Mouse (Mus musculus) thymus, postnatal 0 days (tissue): ENCODE data around the gene Ppil2. TPM values are rescaled to one million over a fixed set of nuclear protein-coding genes. Genes with fewer than 3 reads are reported as not detected.

Experiments
- DNase-seq: peaks from one replicate; pipeline ENCODE4 v3.0.0-alpha.2; 2015; ENCODE audit warnings: low spot score
- polyA plus RNA-seq: library from polyadenylated mRNA; unstranded; fragments of >200 nt; fragmentation: Nextera tagmentation; extraction: Ambion mirVana; gene quantifications from 2 replicates; pipeline ENCODE4 v1.2.1, GENCODE M21; 2015

Ppil2 gene
- polyA plus RNA-seq, 1 experiment from 2014 or later, result 150 TPM

DNA sequence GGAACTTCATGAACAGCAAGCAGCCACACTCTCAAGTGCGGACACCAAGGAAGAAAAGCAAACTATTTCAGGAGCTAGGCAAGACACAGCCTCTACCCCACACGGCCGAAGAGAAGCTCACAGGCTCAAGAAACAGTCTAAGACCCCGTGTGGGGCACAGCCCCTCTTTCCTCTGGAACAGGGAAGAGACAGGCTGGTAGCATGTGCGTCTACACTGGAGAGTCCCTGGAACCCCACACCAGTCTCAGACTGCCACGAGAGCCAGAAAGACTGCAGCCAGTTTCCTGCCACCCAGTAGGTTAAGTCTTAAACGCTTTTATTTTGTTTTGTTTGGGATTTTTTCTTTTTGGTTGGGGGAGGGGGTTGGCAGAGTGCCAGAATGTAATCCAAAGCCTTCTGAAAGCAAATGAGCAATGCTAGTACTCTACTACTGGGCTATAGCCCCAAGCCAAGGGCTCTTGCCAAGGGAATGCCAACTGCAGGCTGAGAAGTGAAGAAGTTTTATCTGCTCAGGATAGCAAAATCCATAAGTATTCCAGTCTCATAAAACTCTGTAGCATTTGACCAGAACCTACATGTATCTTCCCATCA lies 8.3 kb downstream of the Ppil2 start:
- DNase-seq, result no peak

DNA sequence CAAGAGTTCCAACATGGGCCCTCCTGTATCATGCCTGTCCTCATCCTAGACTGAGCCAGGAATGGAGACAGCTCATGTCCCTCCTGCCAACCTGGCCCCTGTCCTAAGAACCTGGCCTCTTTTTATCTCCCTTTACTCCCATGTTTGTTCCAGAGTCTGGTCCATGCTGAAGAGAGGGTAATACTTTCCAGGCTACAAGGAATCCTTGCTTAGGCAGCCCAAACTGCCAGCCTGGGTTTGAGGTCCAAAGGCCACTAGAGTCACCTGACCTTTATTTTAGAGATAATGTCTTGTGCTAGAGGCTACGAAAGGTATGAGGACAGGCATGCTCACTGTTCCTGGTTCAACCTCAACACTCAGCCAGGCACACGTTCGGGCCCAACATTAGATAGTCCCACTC lies 14.1 kb downstream of the Ppil2 start:
- DNase-seq, result no peak

DNA sequence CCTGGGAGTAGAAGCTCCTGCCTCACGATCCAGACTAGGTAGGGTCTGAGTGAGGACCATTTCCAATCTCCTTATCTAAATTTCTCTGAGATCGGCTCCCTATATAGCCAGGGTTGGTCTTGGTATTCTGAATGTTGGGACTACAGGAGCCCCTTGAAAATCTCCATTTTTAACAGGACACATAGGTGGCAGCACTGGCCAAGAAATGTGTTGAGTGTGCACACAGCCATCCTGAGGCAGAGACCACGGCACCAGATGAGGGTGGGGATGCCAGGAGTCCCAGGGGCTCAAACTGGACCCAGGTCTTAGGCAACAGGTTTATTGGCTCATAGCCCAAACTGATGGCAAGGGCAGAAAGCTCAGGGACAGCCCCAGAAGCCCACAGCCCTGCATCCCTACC lies 22.7 kb downstream of the Ppil2 start:
- DNase-seq, result no peak

DNA sequence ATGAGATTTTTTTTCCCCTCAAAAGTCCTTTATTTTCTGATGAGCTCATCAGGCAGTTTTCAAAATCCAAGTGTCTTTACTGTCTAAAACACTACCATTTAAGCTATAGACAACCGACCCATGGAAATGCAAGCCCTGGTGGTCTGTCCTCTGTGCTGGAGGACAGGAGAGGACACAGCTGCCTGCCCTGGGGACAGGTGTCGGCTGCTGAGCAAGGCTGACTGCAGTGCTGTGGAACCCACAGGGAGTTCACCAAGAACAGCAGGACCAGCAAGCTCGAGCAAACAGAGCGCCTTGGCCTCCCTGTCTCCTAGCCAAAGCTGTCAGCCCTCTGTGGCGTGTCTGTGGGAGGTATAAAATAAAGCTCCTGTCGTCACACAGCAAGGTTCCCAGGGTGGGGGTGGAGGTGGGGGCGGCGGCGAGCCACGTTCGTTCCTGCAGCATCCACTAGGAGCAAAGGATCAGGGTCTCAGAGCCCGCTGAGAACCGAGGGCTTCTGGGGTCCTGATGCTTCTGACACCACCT lies 24.3 kb downstream of the Ppil2 start:
- DNase-seq, result no peak

DNA sequence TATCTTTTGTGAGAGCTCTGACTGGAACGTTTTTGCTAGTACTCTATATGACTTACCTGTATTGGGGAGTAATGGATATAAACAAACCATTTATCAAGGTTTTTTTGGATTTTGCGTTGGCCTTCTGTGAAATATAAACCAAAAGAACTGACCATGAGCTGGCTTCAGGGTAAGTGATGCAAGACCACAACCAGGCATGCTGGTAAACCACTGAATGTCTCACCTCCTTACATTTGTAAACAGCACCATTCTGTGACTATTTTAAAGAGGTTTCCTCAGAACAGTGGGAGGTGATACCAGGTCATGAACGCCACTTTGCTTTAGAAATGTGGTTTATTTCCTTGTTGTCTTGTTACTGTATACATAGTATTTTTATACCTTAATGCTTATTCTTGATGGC lies 24.8 kb downstream of the Ppil2 start:
- no peak for DNase-seq

DNA sequence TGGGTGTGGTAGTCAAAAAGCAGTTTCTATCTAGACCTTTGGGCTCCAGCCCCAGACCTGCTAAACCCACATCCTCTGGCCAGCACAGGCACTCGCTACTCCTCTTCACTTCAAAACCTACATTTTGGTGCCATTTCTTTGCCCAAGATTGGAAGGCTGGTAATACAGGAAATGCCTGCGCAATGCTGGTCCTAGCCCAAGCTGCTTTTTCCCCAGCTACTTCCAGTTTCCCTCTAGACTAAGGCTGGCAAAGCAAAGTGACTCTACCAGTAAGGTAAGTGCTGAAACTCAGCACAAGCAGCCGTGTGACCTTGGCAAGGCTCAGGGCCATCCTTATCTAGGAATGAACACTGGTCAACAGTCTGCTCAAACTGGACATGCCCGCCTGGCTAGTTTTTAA lies 25.4 kb downstream of the Ppil2 start:
- no peak for DNase-seq

DNA sequence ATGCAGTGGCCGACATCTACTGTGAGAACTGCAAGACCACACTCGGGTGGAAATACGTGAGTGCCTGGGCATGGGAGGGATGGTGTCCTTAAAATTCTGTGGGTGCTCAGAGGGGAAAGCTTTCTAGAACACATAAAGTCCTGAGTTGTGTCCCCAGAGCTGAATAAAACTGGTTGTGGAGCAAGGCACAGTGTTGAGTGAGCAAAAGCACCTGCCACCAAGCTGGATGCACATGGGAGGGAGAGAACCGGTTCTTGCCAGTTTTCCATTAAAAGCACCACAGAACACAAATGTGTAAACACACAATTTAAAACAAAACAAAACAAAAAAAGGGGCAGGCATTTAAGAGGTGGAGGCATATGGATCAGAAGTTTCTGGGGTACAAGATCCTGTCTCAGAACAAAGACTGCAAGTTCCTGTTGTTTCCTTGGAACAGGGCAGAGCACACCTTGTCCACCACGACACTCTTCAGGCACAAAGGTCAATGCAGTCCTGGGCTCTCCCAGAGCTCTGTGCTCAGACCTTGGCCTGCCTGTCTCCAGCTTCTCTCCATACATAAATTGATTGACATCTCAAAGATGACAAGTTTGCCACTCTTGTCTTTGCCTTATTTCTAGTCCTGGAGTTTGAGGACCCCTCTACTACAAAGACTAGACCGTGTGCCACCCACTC lies 28.8 kb downstream of the Ppil2 start:
- DNase-seq, result no peak

DNA sequence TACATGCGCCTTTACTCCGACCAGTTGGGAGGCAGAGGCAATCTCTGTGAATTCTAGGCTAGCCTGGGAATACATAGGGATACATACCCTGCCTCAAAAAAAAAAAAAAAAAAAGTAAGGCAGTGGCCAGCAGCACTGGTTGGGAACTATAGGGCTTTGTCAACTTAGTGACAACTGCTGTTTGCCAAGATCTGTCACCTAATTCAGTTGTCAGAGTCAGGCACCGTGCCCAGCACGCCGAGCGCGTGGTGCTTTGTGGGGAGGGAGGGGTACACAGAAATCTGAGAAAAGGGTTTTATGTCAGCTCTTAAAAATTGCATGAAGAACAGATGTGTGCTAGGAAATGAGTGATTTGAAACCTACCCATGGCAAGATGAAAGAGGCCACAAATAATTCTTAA lies 33.0 kb downstream of the Ppil2 start:
- DNase-seq, result no peak

DNA sequence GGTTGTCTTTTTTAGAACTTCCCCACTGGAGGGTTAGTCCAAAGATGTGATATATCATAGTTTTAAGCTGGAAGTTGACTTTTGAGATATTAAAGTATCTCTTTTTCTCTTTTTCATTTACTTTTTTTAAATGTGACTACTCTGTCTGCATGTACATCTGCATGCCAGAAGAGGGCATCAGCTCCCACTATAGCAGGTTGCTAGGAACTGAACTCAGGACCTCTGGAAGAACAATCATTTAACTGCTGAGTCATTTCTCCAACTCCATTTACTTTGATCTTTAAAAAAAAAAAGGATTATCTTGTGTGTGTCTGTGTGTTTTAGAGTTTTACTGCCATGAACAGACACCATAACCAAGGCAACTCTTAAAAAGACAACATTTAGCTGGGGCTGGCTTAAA lies 34.2 kb downstream of the Ppil2 start:
- no peak for DNase-seq

DNA sequence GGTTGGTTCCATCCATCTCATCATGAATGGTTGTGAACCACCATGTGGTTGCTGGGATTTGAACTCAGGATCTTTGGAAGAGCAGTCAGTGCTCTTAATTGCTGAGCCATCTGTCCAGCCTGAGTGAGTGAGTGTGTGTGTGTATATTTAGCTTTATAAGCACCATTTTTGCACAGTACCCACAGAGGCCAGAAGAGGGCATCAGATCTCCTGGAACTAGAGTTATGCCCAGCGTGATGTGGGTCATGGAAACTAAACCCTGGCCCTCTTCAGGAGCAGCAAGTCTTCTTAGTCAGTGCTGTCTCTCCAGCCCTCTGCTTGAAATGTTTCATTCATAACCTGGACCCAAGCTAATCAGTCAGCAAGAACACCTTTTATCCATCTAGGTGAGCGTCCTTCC lies 34.8 kb downstream of the Ppil2 start:
- DNase-seq, result no peak

DNA sequence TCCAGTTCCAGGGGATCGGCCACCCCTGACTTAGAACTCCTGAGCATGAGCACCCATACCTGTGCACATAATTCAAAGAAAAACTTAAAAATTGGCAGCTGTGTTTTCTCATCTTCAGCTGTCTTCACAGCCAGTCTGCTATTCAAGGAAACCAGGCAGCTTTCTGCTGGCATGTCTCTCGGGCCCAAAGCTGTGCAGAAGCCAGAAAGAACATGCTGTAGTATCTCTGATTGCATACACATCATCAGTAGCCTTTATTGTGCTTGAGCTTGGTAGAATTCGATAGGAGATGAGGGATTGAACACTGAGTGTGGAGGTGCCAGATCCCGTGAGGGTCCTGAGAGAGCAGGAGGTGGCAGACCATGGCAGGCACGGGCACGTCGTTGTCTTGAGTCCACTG lies 38.1 kb downstream of the Ppil2 start:
- DNase-seq, result no peak

DNA sequence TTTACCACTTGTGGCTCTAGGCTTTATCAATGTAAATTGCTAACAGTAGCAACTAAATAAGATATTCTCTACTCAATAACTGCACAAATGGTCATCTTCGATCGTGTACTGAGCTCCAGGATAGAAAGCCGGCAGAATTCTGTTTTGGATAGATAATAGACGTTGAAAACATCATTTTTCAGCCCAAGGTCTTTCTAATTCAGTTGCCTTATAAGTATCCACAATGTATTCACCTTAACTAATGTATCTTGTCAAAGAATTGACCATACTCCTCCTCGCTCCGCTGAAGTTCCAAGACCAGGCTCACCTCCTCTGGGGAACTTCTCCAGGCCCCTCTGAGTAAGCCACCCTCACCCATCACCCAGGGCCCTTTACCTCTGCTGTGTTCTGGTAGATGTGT lies 40.3 kb downstream of the Ppil2 start:
- no peak for DNase-seq

DNA sequence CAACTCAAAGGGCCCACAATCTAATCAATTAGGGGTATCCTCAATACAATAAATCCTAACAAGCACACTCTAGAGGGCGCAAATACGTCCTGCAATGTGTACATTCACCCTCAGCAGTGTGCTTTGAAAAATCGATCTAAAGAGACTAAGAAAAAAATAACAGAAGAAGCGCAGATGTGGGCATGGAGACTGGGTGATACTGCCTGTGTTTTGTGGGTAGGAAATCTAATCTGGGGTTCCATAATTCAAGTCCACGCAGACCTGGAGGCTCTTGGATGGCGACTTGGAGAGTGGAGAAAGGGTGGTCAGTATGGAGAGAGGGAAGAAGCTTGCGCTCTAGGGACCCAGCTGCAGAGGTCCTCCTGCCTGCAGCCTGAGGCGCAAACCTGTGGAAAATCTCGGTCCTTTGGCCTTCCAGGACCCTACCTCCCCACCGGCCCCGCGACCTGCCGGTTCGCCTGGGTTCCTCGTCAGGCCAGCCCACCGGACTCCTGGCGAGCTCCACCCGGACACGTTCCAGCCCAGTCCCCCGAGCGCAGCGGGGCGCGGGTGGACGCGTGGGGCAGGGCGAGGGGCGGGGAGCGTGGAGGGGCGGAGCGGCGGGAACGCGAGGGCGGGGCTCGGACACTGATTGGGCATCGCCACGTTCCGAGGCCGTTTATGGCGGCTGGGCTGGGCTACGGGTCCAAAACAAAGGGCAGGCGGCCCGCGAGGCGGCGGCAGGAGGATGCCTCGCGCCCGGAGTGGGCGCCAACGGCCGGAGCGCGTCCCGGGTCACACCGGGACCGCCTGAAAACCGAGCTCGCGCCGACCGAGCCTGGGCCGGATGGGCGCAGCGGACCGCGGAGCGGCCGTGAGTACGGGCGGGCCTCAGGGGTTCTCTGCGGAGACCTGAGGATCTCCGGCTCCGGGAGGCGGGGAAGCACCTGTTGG lies 41.3 kb downstream of the Ppil2 start, which contains the start of gene Ypel1:
Ypel1 (plus strand) TSS at position 186 of the 933 bp plus-strand sequence.
- DNase-seq, result peak; percentile 62

DNA sequence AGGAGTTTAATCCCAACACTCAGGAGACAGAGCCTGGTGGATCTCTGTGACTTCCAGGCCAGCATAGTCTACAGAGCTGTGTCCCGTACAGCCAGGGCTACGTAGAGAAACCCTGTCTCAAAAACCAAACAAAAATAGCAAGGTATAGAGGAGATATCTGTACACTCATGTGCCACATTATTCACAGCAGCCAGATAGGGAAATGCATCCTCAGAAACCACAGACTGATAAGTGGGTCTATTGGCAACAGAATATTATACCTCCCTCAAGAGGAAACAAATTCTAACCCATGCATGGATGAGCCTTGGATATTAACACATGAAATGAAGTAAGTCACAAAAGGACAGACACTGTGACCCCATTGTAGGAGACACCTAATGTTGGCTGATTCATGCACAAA lies 43.5 kb downstream of the Ppil2 start:
- DNase-seq, result no peak

DNA sequence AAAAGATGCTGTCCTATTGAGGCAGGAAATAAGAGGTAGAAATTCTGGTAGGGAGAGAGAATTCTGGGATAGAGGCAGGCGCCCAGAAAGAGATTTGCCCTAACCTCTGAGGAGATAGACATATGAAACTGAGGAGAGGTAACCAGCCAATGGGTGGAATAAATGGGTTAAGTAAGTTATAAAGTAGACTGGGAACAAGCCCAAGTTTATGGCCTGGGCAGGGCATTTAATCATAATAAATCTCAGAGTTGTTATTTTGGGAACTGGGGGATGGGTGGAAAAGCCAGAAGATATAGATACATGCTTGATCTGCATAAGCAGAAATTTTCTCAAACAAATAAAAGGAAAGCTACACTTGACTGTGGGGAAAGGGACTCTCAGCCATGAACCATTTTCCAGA lies 48.7 kb downstream of the Ppil2 start:
- no peak for DNase-seq

DNA sequence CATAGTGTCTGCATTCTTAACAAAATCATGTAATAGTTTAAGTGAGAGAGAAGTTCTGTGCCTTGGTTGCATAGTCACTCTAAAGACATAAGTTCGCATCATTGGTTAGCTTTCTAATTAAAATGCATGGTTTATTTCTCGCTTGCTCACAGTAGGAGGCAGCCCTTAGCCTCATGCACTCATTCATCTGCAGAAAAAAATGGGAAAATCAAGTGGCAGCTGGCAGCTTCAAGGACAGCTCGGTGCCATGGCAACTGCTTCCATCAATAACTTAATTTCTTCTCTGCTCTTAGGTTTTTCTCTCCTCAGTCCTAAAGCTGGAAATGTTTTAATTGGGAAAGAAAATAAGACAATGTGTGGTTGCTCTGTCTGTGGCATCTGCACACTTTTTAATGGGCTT lies 55.5 kb downstream of the Ppil2 start:
- DNase-seq, result no peak

DNA sequence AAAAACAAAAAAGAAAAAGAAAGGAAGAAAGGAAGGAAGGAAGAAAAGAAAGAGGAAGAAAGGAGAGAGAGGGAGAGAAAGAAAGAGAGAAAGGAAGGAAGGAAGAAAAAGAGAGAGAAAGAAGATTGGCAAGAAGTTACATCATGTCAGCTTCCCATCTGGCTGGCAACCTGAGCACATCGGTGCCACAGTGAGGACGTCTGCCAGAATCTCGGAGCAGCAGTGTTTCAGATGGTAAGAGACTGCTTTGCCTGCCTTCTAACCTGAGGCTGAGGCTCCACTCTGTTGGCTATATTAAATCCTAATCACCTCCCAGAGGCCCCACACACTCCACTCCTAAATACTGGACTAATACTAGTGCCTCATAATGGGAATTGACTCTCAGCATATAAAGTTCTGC lies 57.2 kb downstream of the Ppil2 start:
- DNase-seq, result no peak

DNA sequence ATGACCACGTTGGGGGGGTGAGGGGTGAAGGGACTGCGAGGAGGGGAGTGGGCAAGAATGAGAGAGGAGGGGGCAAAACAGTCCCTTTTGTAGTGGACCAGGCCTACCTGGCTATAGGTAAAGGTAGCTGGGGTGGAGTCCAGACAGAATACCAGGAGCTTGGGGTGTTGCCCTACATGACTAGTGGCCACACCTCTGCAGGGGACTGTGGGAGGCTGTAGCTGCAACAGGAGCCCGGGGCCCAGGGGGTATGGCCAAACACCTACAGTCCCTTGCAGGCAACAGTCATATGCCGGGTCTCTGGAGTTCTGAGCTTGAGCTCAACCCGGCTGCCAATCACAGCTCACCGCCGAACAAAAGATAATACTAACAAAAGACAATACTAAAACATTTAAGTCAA lies 59.0 kb downstream of the Ppil2 start:
- DNase-seq, result no peak

DNA sequence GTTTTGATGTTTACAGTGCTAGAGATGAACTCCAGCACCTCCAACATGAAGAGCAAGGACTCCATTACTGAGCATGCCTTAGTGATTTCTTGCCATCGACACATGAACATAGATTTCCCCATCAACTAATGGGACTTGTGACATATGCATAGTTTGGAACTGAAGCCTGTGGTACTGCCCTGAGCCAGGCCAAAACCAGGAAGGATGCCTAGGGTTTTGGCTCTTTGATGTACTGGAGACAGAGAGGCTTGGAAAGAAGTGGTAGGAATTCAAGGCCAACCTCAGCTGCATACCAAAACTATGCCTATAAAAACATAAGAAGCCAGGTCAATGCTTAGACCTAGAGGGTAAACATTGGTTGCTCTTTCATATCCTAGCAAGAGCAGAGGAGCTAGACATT lies 61.2 kb downstream of the Ppil2 start:
- no peak for DNase-seq

DNA sequence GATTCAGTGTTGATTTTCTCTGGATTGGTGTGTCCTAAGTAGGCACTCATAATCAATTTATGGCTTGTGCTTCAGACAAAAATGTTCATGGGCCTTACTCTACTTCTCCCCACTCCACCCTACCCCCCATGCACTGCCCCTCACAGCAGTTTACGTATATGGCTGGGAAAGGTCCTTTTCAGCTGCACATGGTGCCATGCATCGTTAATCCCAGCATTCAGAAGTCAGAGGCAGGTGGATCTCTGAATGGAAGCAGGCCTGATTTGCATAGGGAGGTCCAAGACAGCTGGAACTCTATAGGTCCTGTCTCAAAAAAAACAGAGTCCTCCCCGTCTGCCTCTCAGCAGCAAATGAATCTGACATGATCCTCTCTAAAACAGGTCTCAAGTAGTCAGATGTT lies 65.8 kb downstream of the Ppil2 start:
- no peak for DNase-seq

DNA sequence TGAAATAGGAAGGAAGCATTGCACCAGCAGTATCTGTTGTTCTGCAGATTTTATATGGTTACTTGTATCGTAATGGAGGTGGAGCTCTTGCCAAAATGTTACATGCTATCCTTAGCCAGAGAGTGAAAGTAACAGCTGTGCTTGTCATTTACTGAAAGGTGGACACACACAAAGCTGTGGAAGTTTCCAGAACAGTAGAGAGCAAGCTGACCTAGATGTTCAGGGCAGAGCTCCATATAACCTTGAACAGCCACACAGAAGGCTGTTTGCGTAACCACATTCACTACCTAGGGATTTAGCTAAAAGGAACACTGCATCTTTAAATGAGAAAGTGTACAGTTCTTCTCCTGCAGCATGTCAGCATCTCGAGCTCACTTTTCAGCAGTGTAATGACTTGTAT lies 66.7 kb downstream of the Ppil2 start:
- DNase-seq, result no peak

DNA sequence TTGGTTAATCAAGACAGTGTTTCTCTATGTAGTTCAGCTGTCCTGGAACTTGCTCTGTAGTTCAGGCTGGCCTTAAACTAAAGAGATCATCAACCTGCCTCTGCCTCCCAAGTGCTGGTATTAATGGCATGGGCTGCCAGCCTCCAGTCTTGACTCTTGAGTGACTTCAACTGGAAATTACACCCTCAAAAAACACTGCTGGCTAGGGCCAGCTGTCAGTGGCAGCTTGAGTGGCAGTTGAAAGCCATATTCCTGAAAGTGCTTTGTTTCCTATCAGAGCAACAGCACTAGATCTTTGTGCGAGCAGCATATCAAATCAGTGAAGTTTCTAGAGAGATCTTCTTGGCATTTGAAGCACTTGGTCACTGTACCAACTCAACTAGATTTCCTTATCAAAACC lies 69.6 kb downstream of the Ppil2 start:
- no peak for DNase-seq
